Mouse (Mus musculus) hindlimb bud, embryonic 11.5 days (tissue): ENCODE measurements around the gene Rps6kl1.
"Not testable (repeated sequence)": the region's sequence is repeated elsewhere in the genome, so short reads cannot be mapped to it uniquely, and the experiment has no call there.

Source experiments
- DNase-seq: peaks from one replicate; pipeline ENCODE4 v3.0.0-alpha.2; 2012; ENCODE audit warnings: low read depth, low spot score; ENCODE audit errors: extremely low spot score

Gene Rps6kl1

DNA sequence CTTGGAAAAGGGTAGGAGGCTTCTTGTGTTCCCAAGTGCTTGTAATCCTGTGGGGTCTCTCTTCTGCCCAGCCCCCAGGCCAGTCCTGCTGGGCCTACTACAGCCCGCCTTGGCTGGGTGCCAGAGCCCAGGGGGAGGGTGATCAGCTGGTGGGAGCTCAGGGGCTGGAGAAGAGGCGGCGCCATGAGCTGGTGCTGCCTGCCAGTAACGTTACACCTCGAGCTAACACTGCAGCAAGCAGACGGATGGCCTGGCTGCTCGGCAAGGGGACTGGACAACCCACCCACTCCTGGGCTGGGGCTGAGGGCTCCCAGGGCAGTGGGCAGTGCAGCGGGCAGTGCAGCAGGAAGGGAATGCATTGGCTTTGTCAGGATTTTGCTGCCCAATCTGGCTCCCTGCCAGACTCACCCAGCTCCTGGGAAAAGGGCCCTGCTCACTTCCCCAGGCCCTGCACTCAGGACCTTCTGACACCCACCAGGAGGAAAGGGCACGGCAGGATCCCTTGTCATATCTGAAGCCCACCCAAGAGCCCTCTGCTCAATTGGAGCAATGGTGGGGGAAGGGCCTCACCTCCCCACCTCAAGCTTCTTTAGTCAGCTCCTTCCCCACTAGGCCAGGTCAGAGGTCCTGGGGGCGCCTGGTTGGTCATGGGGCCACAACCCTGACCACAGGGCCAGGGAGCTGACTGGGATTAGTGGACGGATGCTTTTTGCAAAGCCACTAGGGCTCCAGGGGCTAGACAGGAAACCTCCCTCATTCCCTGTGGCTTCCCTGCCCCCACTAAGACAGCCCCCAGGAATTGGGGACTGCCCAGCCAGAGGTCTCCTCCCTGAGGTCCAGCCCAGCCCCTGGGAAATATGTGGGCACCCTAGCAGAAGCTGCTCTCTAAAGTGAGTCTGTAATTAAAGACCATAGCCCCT is 25.1 kb upstream of the Rps6kl1 start:
- no peak for DNase-seq

DNA sequence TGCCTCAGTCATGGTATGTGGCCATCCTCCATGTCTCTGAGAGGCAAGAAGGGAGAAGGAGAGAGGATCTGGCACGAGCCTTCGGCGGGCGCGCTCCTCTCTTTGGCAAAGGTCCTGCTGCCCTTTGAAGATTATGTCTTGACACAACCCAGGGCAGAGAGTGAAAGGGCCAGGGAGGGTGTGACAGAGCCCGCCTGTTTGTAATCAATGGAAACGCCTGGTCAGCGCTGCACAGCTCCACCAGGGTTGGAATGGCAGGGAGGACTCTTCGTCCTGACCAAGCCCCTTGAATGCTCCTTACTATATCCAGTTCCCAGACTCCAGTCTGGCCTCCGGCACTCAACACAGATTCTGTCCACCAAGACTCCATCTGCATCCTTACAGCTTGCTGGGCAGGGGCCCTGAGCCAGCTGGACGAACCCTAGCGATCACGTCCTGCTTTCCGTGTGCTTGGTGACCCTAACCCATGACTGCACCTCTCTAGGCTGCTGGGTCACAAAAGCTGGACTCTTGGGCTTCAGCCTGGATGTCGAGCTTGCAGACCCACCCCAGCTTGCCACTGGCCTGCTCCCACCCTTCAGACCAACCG is 24.1 kb upstream of the Rps6kl1 start:
- DNase-seq = no peak

DNA sequence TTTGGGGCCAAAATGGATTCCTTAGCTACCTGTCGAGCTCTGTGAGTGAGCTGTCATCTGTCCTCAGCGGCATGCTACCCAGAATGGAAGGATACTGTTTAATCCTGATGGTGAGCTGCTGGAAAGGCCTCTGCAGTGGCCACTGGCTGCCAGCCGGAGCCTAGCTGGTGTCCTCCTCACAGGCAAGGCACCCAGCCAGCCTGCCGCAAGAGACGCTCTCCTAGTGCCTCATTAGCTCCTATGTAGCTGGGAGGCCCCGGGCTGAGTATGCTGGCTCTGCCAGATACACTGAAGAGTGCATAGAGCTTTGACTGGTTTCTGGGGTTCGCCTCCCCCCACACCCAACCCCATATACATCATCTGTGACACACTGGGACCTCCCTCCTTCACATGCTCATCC is 23.0 kb upstream of the Rps6kl1 start:
- no peak for DNase-seq

DNA sequence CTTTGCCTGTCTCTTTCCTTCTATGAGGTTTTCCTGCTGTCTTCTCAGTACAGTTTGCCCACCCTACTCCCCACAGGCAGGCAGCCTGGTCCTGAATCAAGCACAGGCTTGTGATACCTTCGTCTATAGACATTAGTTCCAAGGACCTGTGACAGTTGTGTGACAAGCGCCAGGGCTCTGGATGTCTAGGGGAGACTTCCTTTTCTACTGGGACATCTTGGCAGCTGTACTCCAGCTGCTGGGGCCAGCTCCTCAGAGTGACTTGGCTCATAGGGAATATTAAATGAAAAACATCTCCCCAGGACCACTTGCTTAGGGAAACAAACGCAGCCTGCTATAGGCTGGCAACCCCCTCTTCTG is 19.9 kb upstream of the Rps6kl1 start:
- no peak for DNase-seq

DNA sequence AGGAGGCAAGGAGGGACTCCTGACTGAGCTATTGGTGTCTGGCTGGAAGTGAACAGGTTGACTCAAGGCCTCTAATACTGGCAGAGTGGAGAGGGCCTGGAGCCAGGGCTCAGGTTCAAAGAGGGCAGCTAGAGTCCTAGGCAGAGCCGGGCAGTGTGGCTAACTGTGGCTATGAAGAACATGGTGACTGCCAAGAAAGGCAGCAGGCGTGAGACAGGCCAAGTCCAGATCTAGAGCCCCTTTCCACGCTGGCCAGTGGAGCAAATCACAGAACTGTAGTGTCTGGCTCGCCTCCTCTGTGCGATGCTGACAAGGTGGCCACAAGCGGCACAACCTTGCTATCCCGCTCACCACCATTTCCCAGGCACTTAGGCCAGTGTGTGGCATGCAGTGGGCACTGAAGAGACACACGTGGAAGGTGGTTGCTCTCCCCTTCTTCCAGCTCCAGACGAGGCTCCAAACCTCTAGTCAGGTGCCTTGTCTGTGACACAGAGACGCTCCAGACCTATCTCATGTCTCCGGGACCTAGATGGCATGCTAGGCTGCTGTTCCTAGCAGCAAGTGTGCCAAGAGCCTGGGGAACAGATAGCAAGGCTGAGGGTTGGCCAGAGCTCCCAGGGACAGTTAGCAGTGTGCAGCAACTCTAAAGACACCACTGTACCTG is 19.4 kb upstream of the Rps6kl1 start:
- no peak for DNase-seq

DNA sequence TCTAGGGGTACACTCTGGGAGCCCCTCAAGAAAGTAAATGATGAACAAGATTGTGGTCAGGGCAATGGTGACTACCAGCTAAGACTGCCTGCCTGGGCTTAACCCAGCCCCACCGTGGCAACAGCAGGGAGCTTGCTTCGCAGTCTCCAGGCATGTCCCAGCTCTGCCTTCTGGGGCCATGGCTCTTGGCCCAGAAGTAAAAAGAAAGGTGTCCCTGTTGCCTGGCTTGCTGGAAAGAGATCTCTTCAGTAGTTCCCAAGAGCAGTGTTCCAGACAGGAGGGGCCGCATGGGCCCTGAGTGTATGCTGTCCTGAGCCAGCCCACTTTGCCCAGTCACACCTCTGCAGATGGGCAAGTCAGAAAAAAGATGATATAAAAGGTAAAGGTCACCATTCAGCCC is 18.8 kb upstream of the Rps6kl1 start:
- DNase-seq = no peak

DNA sequence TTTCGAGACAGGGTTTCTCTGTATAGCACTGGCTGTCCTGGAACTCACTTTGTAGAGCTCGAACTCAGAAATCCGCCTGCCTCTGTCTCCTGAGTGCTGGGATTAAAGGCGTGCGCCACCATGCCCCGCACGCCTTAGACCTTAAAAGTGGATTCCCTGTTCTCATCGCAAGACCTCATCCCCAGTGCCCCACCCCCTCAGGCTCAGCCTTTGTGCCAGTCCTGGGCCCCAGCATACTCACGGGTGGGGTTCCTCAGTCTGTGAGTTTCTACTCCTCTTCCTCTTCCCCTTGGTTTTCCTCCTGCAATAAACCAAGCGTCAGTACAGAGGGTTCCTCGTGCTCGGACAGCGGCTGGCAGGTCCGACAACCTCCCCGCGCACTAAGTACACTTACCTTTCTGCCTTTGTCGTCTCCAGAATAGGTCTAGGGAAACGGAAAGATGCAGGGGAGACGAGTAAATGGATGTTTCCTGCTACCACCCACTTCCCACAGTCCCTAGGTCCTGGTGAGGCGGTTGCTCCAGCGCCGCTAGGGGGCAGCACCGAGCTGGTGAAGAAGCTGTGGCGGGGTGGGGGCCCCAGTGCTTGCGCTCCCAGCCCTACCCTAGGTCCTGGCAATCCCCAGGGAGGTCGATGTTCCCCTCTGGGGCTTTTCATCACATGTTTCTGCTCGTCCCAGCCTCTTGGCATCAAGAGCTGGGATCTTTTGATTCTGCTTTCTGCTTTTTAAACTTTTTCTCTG is 18.2 kb upstream of the Rps6kl1 start:
- peak; percentile 49 for DNase-seq

DNA sequence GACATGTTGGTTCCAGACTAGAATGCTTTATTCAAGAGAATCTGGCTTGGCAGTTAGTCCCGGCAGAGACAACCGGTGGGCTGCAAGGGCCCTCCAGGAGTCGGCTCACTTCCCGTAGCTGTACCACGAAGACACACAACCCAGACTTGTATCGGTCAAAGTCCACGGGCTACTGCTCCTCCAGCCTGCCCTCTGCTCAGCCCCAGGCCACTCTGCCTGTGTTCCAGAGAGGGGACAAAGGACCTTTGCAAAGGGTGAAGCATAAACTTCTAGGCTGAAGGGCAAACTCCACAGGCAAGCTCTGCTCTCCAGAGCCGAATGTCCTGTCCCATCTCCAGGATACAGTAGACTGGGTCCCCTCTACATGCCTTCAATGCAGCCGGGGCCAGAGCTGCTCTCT is 15.6 kb upstream of the Rps6kl1 start:
- DNase-seq = no peak

DNA sequence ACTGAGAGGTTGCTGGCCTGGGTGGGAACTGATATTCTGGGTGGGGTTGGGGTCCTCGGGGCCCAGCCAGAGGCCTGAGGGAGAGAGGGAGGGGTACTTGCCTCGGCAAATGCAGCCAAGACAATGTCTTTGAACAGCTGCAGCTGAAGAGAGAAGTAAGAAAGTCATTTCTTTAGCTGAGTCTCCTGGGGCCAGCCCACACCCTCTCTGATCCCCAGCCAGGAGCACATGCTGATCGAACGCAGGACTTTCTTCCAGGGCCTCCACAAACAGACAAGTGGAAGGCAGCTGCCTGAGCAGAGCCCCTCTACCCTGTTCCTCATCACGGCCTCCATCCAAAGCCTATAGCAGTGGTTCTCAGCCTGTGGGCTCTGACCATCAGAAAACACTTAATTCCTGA is 13.9 kb upstream of the Rps6kl1 start:
- no peak for DNase-seq

DNA sequence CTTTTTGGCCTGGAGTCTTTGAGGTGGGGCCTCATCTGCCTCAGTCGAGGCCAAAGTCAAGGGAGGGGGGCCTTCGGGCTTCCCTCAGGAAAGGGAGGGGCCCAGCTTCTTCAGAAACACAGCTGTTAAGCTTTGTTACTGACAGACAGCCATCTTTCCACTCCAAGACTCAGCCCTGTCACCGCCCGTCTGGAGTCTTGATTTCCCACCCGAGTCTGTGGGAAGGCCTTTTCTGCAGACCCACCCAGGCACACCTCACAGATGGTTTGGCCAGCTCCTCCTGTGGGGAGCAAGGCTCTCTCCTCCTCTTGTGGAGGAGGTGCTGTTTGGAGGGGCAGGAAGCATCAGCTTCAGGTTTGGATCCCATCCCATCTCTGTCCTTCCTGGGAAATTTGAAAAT is 8.5 kb upstream of the Rps6kl1 start:
- no peak for DNase-seq

DNA sequence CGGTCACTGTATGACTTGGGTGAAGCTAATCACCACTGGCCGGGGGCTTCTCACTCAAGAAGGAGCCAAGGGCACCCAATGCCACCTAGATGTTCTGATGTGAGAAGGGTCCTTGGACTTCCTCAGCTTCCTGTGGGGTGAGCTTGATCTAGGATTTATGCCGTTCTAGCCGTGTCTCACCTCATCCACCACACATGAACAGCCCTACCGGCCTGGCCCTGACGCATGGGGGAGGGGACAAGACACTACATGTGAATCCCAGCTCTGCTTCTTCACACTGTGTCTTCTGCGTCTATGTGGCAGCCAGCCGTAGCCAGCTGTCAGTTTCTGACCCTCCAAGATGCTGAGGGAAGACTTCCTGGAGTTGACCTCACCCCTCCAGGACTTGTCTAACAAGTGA is 7.7 kb upstream of the Rps6kl1 start:
- no peak for DNase-seq

DNA sequence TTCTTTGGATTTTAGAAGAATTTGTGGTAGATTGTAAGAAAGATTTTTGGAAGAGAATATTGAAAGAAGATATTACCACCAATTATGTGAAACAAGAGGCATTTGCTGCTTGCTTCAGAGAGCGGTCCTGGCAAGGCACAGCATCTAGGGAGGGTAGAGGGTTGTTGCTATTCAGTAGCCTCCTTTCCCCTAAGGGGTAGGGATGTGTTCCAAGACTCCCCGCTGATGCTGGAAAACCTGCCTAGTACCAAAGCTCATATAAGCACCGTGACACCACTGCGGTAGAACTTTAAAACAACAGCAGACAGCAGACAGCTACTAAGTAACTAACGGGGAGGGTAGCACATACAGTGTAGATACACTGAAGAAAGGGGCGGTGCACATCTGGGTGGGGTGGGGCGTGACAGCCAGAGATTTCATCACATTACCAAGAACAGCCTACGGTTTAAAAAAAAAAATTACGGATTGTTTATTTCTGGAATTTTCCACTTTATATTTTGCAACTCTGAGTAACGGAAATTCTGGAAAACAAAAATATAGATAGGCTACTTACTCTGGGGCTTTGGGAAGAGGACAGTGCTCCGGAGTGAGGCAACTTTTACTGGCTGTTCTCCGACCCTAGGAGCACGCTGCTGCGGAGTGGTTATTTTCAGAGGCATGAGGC is 6.9 kb upstream of the Rps6kl1 start:
- no peak for DNase-seq

DNA sequence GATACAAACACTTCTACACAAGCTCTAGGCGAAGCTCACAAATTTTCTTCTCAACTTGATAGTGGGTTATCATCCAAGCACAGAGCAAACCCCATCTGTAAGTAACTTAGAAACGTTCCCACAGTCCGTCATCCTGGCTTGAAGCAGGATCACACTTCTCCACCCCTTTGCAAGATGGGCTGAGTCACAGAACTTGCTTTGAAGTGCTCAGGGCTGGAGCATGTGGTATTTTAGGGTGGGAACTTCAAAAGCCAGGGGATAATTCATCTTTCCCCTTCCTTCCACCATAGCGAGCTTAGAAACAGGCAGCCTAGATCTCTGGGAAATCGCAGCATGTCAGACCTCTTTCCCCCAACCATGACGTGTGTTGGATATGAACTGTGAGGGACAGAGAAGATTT is 5.3 kb upstream of the Rps6kl1 start:
- no peak for DNase-seq

DNA sequence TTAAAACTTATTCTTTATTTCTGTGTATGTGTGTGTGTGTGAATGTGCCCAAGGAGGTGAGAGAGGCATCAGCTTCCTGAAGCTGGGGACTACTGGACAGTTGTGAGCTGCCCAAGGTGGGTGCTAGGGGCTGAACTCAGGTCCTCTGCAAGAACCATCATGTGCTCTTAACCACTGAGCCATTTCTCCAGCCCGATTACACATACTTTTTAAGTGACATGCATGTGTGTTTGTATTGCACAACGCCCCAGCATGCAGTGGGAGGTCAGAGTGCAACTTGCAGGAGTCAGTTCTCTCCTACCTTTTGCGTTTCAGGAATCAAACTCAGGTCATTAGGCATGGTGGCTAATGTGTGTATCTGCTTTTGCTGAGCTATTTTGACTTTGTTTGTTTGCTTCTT is 1.9 kb upstream of the Rps6kl1 start:
- DNase-seq = no peak

DNA sequence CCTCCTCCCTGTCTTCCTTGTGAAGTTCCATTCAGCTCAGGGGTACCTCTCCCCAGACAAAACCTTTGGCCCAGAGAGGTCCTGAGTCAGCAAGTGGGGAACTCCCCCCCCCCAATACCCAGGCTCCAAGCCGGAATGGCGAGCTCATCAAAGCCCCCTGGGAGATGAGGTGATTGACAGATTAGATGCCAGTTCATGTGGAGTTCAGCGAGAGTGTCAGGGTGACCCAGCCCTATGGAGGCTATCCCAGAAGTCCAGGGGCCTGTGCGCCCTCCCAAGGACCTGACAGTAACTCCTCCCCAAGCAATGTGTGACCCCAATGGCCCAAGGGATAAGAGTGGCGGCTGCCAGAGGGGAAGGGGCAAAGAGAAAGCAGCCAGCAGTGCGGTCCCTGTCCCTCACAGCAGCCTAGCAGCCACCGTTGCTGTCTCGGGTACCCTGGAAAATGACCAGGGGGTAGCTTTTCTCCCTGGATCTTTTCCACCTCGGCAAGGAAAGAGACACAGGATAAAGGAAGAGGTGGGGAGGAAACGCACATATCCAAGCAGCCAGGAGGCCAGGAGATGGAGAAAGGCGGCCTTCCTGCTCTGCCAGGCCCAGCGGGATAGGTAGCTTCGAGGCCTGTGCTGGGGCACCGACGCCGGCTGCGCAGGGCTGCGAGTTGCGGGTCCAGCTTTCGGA is 603 bp downstream of the Rps6kl1 start:
- no peak for DNase-seq

DNA sequence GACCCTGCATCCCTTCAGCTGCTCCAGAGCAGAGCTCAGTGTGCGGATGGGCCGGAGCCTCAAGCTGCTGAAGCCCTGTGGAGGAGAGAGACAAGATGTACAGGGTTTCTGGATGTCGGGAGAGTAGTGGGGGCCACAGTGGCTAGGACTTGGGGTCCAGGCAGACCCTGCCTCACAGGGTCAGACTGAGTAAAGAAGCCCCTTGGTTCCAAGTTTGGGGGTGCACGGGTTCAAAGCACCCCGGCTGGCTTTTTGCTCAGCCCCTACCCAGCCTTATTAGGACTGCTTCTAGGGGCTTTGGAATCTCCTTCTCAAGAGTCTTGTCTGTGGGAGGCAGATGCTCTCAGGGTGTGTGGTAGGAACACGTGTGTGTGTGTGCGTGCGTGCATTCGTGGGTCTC is 4.2 kb downstream of the Rps6kl1 start:
- DNase-seq = no peak

DNA sequence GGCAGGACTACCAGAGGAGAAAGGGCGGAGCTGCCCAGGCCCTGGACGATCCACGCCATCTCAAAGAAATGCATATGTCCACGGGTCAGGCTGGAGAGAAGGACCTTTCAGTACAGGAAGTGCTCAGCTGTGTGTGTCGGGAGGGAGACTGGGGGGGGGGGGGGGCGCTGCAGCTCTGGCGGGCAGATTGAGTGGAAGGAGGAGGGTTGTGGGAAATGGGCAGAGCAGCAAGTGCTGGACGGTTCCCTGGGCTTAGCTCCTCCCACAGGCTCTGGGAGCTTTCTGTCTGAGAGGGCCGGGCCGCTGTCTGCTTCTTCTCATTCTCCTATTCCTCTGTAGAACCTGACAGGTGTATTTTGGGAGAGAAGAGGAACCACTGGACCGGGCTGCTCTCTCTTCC is 4.7 kb downstream of the Rps6kl1 start:
- no peak for DNase-seq

DNA sequence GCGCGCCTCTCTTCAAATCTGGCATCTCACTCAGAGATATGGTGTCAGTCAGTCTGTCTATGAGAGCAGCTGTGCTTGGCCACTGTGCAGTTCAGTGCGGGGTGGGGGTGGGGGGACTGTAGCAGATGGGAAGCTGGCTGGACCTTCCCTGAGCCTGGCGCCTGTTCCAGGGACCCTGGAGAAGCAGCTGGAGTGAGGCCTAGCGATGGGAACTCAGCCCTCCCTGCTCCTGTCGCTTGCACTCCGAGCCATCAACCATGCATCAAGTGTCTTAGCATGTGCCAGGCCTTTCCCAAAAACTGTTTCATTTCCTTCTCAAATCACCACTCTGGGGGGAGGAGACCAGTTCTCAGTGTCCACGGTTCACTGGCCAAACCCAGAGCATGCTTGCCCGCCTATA is 5.4 kb downstream of the Rps6kl1 start:
- DNase-seq = no peak

DNA sequence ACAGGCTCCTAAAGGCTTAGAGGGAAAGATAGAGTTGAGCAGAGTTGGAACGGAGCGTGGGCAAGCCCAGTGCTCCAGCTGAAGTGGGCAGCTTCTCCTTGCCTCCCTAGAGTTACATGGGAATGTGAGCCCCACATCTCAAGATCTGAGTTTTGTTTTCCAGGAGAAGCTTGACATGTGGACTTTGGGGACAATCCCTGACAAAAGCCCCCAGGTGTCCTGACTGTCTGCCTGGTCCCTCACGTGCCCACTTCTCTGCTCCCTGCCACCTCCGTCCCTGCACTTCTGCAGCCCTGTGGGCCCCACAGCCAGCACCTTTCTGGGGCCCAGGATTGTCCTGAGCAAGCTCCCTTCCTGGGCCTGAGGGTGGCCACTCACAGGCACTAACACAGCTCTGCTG is 6.2 kb downstream of the Rps6kl1 start:
- no peak for DNase-seq

DNA sequence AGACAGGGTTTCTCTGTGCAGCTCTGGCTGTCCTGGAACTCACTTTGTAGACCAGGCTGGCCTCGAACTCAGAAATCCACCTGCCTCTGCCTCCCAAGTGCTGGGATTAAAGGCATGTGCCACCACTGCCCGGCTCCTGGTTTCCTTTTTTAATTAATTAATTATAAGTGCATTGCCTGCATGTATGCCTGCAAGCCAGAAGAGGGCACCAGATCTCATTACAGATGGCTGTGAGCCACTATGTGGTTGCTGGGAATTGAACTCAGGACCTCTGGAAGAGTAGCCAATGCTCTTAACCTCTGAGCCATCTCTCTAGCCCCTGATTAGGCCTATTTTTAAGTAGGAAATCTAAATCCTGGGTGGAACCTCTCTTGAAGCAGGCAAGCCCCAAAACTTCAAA is 6.8 kb downstream of the Rps6kl1 start:
- not testable (repeated sequence) for DNase-seq
